Mouse (Mus musculus) intestine, embryonic 15.5 days (tissue): ENCODE measurements around the gene Ablim1. TPM values are rescaled to one million over a fixed set of nuclear protein-coding genes. Genes with fewer than 3 reads are reported as not detected.

ENCODE experiments used
- ATAC-seq: fragments of 200-750 bp; cut with Nextera tagmentation; 2 replicates; pipeline ENCODE4 v1.8.0; 2017; ENCODE audit warnings: moderate TSS enrichment, moderate library complexity
- H3K27ac ChIP-seq: fragments of 300-500 bp; sonication (generic); 2 replicates; pipeline ENCODE4 v1.5.1; 2015; ENCODE audit warnings: mild to moderate bottlenecking, inconsistent platforms
- H3K27me3 ChIP-seq: fragments of 300-500 bp; sonication (generic); replicated peaks from 2 replicates; pipeline ENCODE4 v1.6.1; 2015; ENCODE audit warnings: inconsistent platforms
- H3K36me3 ChIP-seq: fragments of 300-500 bp; sonication (generic); 2 replicates; pipeline ENCODE4 v1.6.1; 2015; ENCODE audit warnings: inconsistent platforms
- H3K4me1 ChIP-seq: fragments of 300-500 bp; sonication (generic); replicated peaks from 2 replicates; pipeline ENCODE4 v1.6.1; 2015; ENCODE audit warnings: inconsistent platforms
- H3K4me2 ChIP-seq: fragments of 300-500 bp; sonication (generic); replicated peaks from 2 replicates; pipeline ENCODE4 v1.6.1; 2015; ENCODE audit warnings: mild to moderate bottlenecking, inconsistent platforms
- H3K4me3 ChIP-seq: fragments of 300-500 bp; sonication (generic); replicated peaks from 2 replicates; pipeline ENCODE4 v1.5.1; 2015; ENCODE audit warnings: inconsistent platforms
- H3K9ac ChIP-seq: fragments of 300-500 bp; sonication (generic); 2 replicates; pipeline ENCODE4 v1.6.1; 2015; ENCODE audit warnings: inconsistent platforms
- H3K9me3 ChIP-seq: fragments of 300-500 bp; sonication (generic); 2 replicates; pipeline ENCODE4 v1.6.1; 2016; ENCODE audit warnings: inconsistent platforms
- WGBS: fragments of 180-500 bp; shearing (Covaris S2); methylation state at CpG from one replicate; pipeline ENCODE4 v1.1.7; 2015; 5-methylcytosine and 5-hydroxymethylcytosine counted together
- polyA plus RNA-seq: library from polyadenylated mRNA; unstranded; fragments of >200 nt; fragmentation: Nextera tagmentation; extraction: Ambion mirVana; gene quantifications from 2 replicates; pipeline ENCODE4 v1.2.1, GENCODE M21; 2015

Ablim1 gene
- polyA plus RNA-seq, 1 experiment from 2014 or later, result 31.2 TPM

DNA sequence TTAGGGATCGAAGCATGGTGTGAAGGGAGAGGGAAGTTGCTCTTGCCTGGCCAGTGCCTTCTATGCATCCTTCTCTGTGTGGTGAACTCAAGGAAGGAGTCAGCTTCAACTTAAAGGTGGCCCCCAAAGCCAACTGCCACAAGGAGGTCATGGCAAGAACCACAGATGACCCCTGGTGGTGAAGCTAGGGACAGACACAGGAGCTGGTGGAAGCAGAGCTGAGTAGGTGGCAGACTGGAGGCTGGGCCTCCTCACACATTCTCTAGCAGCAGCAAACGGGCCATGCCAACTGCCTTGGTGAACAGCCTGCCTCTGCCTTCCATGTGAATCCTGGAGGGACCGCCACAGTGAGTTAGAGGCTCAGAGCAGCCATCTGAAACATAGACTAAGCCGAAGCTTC lies 283.1 kb downstream of the Ablim1 start:
- Histone ChIP-seq H3K9ac (no peak overlapping the region), H3K36me3 (no peaks in the 10 kb centered on the region), H3K27me3 (no peaks in the 10 kb centered on the region), H3K9me3 (no peaks in the 10 kb centered on the region), H3K4me1 (no peaks in the 10 kb centered on the region), H3K4me3 (no peak overlapping the region), H3K4me2 (no peak overlapping the region), H3K27ac (no peak overlapping the region)
- 74% methylated on average over 4 of the region's 4 CpGs for WGBS
- ATAC-seq, result no peak

DNA sequence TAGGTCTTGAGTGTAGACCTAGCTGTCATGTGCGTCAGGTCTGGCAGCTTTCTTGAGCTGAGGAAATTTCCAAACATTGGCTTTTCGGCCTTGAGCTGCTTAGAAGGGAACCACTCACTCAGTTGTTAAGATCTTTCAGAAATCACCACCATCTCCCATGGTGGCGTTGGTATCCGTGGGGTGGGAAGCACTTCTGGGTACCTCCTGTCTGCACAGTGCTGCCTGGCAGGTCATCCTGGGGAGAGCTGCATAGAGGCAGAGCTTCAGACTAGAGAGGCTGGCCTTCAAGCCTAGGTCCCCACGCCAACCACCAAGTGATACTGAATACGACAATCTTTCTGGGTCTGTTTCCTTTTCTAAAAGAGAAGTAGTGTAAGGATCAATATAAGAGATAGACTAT lies 285.3 kb downstream of the Ablim1 start:
- H3K27me3 ChIP-seq, result no peaks in the 10 kb centered on the region
- no peaks in the 10 kb centered on the region for H3K36me3 ChIP-seq
- no peak overlapping the region for H3K27ac ChIP-seq
- no peaks in the 10 kb centered on the region for H3K9me3 ChIP-seq
- no peak overlapping the region for H3K4me2 ChIP-seq
- no peak for ATAC-seq
- H3K4me3 ChIP-seq, result no peak overlapping the region
- H3K4me1 ChIP-seq, result no peaks in the 10 kb centered on the region
- 90% methylated on average over 6 of the region's 6 CpGs for WGBS
- no peak overlapping the region for H3K9ac ChIP-seq

DNA sequence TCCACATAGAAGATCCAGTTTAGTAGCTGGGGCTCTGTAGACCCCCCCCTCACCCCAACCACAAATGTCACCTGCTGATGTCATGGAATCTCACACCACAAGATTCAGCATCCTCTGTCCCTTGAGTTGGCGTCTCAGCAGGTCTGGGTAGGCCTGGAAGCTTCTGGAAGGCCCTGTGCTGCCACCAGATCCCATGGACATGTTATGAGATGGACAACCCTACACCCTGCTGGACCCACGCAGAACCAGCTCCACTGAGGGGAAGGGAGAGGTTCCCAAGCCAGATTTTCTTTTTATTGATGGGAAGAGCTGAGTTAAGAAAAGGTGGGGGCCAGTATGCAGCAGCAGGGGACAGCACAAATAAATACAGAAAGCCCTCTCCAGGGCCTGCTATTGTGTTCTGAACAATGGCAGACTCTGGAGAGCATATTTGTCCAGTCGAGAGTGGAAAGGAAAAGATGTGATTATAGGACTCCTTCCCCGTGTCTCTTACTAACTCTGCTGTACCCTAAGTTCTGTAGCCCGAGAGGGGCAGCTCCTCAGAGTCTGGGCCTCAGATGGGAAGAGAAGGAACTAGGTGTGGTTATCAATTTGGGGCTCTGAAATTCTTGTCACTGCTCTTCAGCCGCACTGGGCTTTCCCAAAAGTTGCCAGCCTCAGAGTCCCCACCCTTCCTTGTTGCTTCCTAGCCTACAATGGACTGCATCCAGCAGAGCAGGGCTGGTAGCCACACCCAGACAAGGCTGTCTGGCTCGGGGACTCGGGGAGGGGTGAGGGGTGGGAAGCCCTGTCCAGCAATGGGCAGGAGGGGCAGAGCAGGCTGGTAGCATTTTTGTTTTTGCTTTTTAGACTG lies 286.2 kb downstream of the Ablim1 start:
- H3K27ac ChIP-seq, result no peak overlapping the region
- H3K4me1 ChIP-seq, result no peaks in the 10 kb centered on the region
- 56% methylated on average over 8 of the region's 8 CpGs for WGBS
- no peaks in the 10 kb centered on the region for H3K27me3 ChIP-seq
- no peak overlapping the region for H3K4me3 ChIP-seq
- ATAC-seq, result no peak
- no peaks in the 10 kb centered on the region for H3K36me3 ChIP-seq
- H3K4me2 ChIP-seq, result no peak overlapping the region
- no peaks in the 10 kb centered on the region for H3K9me3 ChIP-seq
- no peak overlapping the region for H3K9ac ChIP-seq

DNA sequence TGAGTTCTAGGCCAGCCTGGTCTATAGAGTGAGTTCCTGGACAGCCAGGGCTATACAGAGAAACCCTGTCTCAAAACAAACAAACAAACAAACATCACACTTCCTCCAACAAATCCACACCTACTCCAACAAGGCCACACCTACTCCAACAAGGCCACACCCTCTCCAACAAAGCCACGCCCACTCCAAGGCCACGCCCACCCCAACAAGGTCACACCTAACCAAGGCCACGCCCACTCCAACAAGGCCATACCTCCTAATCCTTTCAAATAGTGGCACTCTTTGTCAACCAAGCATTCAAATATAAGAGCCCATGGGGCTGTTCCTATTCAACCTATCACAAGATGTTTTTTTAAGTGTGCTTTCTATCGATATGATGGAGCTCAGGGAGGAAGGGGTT lies 288.2 kb downstream of the Ablim1 start:
- no peaks in the 10 kb centered on the region for H3K4me1 ChIP-seq
- no peaks in the 10 kb centered on the region for H3K9me3 ChIP-seq
- H3K9ac ChIP-seq, result no peak overlapping the region
- no peak overlapping the region for H3K4me2 ChIP-seq
- H3K27ac ChIP-seq, result no peak overlapping the region
- H3K36me3 ChIP-seq, result no peaks in the 10 kb centered on the region
- no peak overlapping the region for H3K4me3 ChIP-seq
- no peak for ATAC-seq
- 73% methylated on average over 4 of the region's 4 CpGs for WGBS
- H3K27me3 ChIP-seq, result no peaks in the 10 kb centered on the region

DNA sequence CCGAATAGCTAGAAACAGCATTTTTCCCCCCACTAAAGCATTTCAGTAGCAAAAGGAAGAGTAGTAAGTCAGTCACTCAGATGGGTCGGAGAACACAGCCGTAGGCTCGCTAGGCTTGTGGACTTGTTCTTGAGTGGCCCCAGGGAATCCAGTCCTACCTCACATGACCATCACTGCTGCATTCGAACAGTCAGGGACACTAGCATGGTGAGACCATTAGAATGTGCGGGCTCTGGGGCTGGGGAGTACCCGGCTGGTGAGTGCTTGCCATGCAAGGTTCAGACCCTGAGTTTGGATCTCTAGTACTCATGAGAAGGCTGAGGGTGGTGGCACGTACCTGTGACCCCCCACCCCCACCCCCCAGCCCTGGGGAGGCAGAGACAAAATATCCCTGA lies 296.9 kb downstream of the Ablim1 start:
- no peak overlapping the region for H3K4me3 ChIP-seq
- no peak for ATAC-seq
- H3K4me1 ChIP-seq, result peaks cover 5% of the 10 kb centered on the region
- no peaks in the 10 kb centered on the region for H3K36me3 ChIP-seq
- H3K4me2 ChIP-seq, result no peak overlapping the region
- H3K27me3 ChIP-seq, result no peaks in the 10 kb centered on the region
- H3K27ac ChIP-seq, result no peak overlapping the region
- WGBS, result 74% methylated on average over 8 of the region's 8 CpGs
- no peak overlapping the region for H3K9ac ChIP-seq
- H3K9me3 ChIP-seq, result no peaks in the 10 kb centered on the region

DNA sequence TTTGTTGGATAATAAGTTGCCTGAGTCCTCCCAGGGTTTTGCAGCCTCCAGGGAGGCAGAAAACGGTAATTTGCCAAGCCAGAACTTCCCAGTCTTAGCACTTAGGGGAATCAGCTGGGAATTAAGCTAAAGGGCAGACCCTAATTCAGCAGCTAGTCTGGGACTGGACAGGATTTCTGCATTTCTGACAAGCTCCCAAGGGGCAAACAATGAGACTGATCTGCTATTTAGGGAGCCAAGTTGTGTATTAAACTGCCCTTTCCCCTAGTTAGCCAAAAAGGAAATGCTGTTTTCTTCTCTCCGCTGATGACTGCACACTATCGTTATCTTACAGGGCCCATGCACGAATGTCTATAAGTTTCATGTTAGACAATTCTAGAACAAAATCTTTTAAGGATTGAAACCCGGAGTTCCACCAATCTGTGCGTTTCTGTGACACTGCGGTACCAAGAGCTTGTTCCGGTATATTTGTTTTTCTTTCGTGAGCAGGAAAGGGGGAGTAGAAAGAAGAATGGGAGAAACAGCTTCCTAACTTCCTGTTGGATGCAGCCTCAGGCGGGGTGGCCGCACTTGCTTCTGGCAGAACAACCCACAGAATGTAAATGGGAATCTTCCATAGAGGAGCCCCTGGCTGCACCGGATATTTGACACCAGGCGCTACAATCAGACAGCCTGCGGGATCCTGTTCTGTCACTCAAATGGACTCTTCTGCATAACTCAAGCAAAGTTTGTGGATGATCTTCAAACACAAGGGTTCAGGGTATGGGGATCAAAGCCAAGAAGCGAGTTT lies 297.5 kb downstream of the Ablim1 start:
- H3K27ac ChIP-seq, result peak overlapping the region; percentile 54
- peak overlapping the region; percentile 26 for H3K4me2 ChIP-seq

DNA sequence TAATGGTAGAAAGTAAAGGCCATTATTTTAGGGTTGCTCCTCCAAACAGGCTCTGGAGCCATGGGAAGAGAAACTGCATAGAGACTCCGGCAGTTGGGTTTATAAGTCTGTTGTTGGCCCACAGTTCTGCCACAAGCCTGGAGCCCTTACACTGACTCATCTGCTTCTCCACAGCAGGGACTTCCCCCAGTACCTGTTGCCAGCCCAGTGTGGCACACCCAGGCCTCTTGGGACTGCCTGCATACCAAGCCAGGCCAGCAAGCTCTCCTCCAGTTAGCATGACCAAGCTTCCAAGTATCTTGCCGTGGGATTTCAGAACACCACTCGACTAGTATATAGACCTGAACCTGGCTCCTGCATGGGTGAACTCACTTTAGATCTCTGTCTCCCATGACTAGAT lies 299.9 kb downstream of the Ablim1 start:
- no peaks in the 10 kb centered on the region for H3K36me3 ChIP-seq
- no peak overlapping the region for H3K4me3 ChIP-seq
- no peaks in the 10 kb centered on the region for H3K27me3 ChIP-seq
- no peak for ATAC-seq
- WGBS, result 92% methylated on average over 3 of the region's 3 CpGs
- H3K27ac ChIP-seq, result no peak overlapping the region
- H3K4me1 ChIP-seq, result peaks cover 5% of the 10 kb centered on the region
- no peaks in the 10 kb centered on the region for H3K9me3 ChIP-seq
- H3K4me2 ChIP-seq, result no peak overlapping the region
- H3K9ac ChIP-seq, result no peak overlapping the region

More for the DNA sequence above, 297.5 kb downstream of the Ablim1 start:
- 26% methylated on average over 15 of the region's 15 CpGs for WGBS
- ATAC-seq, result no peak
- Histone ChIP-seq H3K36me3 (no peaks in the 10 kb centered on the region), H3K27me3 (no peaks in the 10 kb centered on the region), H3K4me3 (no peak overlapping the region), H3K9ac (no peak overlapping the region), H3K4me1 (peaks cover 5% of the 10 kb centered on the region), H3K9me3 (no peaks in the 10 kb centered on the region)

DNA sequence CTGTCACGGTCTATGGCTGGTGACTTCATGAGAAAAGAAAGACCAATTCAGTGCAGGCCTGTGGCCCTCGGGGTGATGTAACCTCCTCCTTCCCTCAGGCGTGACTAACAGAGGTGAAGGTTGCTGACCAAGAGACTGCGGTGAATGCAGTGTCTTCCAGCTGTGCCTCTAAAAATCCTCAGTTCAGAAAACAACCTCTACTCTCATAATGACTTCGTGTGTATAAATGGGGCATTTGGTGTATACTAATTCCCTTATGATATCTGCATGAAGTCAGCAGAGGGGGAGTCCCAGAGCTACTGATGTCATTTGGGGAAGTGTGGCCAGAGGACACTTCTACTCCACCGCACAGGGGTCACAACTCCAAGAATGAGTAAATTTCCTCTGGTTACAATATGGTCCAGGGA lies 301.4 kb downstream of the Ablim1 start:
- Histone ChIP-seq H3K36me3 (no peaks in the 10 kb centered on the region), H3K27me3 (no peaks in the 10 kb centered on the region), H3K4me1 (peaks cover 7% of the 10 kb centered on the region), H3K9me3 (no peaks in the 10 kb centered on the region), H3K4me2 (no peak overlapping the region), H3K4me3 (no peak overlapping the region), H3K9ac (no peak overlapping the region), H3K27ac (no peak overlapping the region)
- no peak for ATAC-seq
- 67% methylated on average over 6 of the region's 6 CpGs for WGBS

DNA sequence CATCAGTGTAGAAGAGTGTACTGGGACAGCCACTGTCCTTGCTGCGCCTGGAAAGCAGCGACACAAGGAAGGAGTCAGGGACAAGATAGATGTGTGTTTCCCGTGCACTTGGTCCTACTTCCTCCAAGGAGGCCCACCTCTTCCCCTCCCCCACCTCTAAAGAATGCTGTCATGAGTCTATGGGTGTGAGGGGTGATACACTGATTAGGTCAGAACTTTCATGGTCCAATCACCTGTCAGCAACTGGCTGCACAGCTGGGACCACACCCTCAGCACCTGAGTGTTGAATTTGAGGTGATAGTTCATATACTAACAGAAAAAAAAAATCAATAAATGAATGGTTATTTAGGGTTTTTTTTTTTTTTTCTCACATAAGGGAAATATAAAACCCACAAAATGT lies 302.7 kb downstream of the Ablim1 start:
- Histone ChIP-seq H3K9me3 (no peaks in the 10 kb centered on the region), H3K27ac (no peak overlapping the region), H3K27me3 (peaks cover 8% of the 10 kb centered on the region; the same call in 1 of the 2 replicates), H3K4me2 (no peak overlapping the region), H3K4me3 (no peak overlapping the region), H3K9ac (no peak overlapping the region), H3K36me3 (no peaks in the 10 kb centered on the region), H3K4me1 (peaks cover 5% of the 10 kb centered on the region; the same call in 1 of the 2 replicates)
- no peak for ATAC-seq
- WGBS, result 60% methylated on average over 3 of the region's 3 CpGs

DNA sequence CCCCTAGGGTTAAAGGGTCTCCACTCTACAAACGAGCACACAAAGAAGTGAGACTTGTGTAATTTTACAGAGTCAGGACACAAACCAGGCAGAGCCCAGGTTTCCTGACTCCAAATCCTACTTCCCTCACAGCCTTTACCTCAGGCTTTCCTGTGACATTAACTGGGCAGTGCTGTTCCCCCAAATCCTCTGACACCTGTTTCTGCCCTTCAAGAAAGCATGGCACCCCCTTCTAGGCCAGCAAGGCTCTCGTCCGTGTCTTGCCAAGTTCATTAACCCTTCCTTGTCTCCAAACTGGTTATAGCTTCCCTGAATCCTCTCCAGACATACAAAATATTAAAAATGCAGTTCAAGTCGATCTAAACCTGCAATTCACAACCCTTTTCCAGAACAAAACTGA lies 304.7 kb downstream of the Ablim1 start:
- no peak overlapping the region for H3K27ac ChIP-seq
- no peak overlapping the region for H3K4me3 ChIP-seq
- no peak overlapping the region for H3K4me2 ChIP-seq
- no peak overlapping the region for H3K9ac ChIP-seq
- no peaks in the 10 kb centered on the region for H3K36me3 ChIP-seq
- H3K27me3 ChIP-seq, result peaks cover 8% of the 10 kb centered on the region; the same call in 1 of the 2 replicates
- H3K4me1 ChIP-seq, result peaks cover 6% of the 10 kb centered on the region; the same call in 1 of the 2 replicates
- 49% methylated on average over 4 of the region's 4 CpGs for WGBS
- no peak for ATAC-seq
- H3K9me3 ChIP-seq, result no peaks in the 10 kb centered on the region

DNA sequence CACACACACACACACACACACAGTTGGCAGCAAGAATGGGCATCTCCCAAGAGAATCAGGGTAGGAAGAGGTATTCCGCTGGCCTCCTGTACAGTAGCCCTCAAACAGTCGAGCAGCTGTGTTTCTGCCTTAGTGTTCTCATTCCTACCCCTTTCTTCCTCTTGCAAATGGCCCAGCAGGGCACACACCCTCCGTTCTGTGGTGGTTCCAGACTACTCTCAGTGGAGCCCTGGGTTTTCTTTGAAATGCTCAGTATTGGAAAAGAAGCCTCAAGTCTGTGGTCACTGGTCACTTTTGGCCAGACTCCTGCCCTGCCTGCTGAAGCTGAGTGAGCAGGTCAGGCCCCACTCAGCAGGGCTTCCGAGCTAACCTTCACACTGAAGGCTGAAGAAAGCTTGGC lies 305.1 kb downstream of the Ablim1 start:
- H3K9me3 ChIP-seq, result no peaks in the 10 kb centered on the region
- ATAC-seq, result no peak
- no peak overlapping the region for H3K4me3 ChIP-seq
- 69% methylated on average over 4 of the region's 4 CpGs for WGBS
- H3K4me2 ChIP-seq, result no peak overlapping the region
- peaks cover 7% of the 10 kb centered on the region; the same call in 1 of the 2 replicates for H3K4me1 ChIP-seq
- H3K36me3 ChIP-seq, result no peaks in the 10 kb centered on the region
- no peak overlapping the region for H3K27ac ChIP-seq
- peaks cover 8% of the 10 kb centered on the region; the same call in 1 of the 2 replicates for H3K27me3 ChIP-seq
- H3K9ac ChIP-seq, result no peak overlapping the region
